Mouse (Mus musculus) R1 (cell line): ENCODE data around the gene Ciart.
A peak's percentile ranks its signal among the peaks of the same experiment; 100 is the strongest.
"Not testable (repeated sequence)": the region's sequence is repeated elsewhere in the genome, so short reads cannot be mapped to it uniquely, and the experiment has no call there.

Experiments used
- DNase-seq: peaks from one replicate; pipeline ENCODE4 v3.0.0-alpha.2; 2018; ENCODE audit warnings: low read depth, low spot score

The Ciart gene

GRCm38 (mm10) chr3:95901616-95902372 is 19.7 kb upstream of the Ciart start:
- DNase-seq = no peak

GRCm38 (mm10) chr3:95899800-95900524 is 17.9 kb upstream of the Ciart start:
- no peak for DNase-seq

DNA sequence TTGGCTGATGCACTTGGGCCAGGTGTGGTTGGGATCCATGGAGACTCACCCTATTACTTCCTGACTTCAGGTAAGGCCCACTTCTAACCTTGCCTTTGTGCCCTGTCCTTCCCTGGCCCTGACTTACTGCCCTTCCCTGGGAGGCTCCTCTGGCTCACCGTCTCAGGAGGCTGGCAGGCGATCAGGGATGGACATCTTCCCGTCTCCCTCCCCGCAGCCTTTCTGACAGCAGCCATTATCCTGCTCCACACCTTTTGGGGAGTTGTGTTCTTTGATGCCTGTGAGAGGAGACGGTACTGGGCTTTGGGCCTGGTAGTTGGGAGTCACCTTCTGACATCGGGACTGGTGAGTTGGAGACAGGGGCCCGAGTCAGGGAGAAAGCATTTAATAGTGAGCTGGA is 13.4 kb upstream of the Ciart start:
- not testable (repeated sequence) for DNase-seq

GRCm38 (mm10) chr3:95894317-95895160 is 12.5 kb upstream of the Ciart start:
- peak; percentile 47 for DNase-seq

DNA sequence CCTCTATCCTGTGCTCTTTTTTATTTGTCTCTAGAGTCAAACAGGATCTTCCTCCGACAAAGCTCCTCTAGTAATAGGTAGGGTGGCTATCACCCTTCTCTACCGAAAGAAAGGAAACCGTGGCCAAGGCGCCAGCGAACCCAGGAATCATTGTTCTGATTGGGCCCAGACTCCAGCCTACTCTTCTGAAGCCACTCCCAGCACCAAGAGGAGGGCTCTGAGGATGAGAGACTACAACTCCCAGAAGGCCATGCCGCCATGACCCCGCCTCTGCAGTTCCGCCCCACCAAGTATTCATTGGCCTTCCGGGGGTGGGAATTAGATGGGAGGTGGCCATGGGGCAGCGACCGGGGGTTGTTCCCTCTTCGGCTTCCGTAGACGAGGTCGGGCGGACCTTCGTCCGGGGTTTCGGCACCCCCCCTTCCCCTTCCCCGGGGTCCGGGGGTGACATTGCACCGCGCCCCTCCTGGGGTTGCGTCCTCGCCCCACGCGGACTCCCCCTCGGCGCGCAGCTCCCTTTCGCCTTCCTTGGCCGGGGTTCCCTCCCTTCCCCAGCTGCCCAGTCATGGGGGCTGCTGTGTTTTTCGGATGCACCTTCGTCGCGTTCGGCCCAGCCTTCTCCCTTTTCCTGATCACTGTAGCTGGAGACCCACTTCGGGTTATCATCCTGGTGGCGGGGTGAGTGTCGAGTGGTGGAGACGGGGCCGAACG is 11.7 kb upstream of the Ciart start, which contains the start of gene Aph1a:
Gene Aph1a, plus strand, starts transcription at position 364 of the 711 bp plus-strand sequence.
- DNase-seq = peak; percentile 99

GRCm38 (mm10) chr3:95893126-95893525 is 11.1 kb upstream of the Ciart start:
- no peak for DNase-seq

- DNase-seq = peak; percentile 76
Measured at GRCm38 (mm10) chr3:95892066-95893052, 10.3 kb upstream of the Ciart start.

- DNase-seq = peak; percentile 71
Measured at GRCm38 (mm10) chr3:95891211-95892065, 9.4 kb upstream of the Ciart start, which contains the start of gene BC028528. Gene BC028528, minus strand, starts transcription at chr3:95892005.

DNA sequence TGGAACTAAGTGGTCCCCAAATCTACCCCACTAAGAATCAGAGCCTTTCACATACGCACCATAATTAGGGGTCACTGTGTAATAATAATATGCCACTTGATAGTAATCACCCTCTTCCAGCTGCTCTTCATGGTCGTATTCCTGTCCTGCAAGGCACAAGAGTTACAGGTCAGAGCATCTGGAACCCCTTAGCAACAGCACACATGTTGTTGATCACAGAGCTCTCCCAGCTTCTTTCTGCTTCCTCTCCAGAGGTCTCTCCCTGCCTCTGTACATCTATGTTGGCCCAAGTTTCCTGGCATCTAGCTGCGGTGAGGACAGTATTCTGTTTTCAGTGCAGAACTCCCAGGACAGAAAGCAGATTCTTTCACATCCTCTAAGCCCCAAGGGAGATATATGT is 7.6 kb upstream of the Ciart start:
- no peak for DNase-seq

GRCm38 (mm10) chr3:95887596-95887995 is 5.5 kb upstream of the Ciart start:
- DNase-seq = no peak

- DNase-seq = no peak
Measured at GRCm38 (mm10) chr3:95884400-95884799, 2.3 kb upstream of the Ciart start.

- DNase-seq = peak; percentile 59
Measured at GRCm38 (mm10) chr3:95882816-95883425, 870 bp upstream of the Ciart start.

DNA sequence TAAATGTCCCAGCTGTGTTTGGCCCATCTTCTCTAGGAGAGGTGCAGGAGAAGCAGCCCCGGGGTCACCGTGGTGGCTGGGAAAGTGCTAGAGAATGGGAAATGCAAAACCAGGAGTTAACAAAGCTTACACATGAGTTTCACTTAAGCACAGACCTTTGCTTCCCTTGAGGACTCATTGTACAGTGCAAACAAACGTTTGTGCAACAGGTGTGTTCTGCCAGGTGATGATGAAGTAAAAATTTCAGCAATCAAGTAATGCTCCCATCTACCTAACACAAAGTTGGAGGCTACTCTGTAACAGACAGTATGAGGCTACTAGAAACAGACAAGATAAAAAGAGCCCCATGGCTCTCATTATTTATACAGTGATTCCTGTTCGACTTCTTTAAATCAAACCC is 3.0 kb downstream of the Ciart start:
- no peak for DNase-seq

DNA sequence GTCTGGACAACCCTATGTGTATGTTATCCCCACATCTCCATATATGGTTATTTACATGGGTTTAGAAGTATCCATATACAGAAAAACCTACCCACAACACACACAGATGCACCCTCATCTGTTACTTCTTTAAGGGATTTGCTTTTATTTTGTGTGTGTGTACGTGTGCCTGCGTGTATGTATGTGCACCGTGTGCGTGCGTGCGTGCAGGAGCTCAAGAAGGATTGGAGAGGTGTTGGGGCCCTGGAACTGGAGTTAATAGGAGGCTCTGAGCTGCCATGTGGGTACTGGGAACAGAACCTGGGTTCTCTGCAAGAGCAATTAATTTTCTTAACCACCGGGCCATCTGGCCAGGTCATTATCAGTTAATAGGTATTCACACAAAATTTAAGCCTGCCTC is 10.0 kb downstream of the Ciart start:
- DNase-seq = no peak

- DNase-seq = peak; percentile 93
Measured at GRCm38 (mm10) chr3:95871392-95871867, 10.6 kb downstream of the Ciart start, which contains the start of gene Mrps21. Gene Mrps21, minus strand, starts transcription at chr3:95871519.

DNA sequence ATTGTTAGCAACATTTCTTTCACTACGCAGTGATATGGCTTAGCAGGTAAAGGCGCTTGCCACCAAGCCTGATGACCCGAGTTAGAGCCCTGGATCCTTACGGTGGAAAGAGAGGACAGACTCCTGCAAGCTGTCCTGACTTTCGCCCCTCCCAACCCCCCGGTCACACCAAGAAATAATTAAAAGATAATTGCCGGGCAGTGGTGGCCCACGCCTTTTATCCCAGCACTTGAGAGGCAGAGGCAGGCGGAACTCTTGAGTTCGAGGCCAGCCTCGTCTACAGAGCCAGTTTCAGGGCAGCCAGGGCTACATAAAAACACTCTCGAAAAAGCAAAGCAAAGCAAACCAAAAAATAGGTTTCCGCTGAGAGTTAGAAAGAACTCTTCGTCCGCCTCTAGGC is 11.1 kb downstream of the Ciart start:
- no peak for DNase-seq

DNA sequence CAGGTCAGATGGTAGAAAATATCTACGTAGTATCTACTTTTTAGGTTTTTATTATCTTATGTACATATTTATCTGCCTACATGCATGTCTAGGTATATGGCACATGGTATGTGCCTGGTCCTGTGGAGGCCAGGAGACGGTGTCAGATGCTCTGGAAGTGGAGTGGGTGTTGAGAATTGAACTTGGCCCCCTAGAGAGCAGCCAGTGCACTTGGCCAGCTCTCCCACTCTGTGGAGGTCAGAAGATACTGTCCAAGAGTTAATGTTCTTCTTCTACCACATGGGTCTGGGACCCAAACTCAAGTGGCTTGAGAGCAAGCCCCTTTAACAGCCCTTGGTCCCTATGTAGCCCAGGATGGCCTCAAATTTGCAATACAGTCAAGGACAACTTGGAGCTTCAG is 14.6 kb downstream of the Ciart start:
- DNase-seq = no peak

DNA sequence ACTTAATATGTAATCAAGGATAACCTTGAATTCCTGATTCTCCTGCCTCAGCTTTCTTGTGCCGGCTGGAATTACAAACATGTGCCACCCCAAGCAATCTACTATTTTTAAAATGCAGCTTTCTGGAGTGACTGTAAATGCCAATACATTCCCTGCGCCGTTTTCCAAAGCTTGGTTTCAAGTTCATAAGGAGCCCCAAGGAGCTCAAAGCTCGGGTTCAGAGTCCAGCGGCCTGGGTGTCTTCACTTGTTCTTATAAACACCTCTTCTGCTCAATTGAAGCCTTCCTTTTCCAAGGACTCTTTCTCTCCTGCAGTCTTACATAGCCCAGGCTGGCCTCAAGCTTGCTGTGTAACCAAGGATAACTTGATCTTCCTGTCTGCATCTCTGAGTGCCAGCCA is 16.0 kb downstream of the Ciart start:
- DNase-seq = no peak
